Mouse (Mus musculus): ENCODE results near the gene Rfx2. TPM values are rescaled to one million over a fixed set of nuclear protein-coding genes. Genes with fewer than 3 reads are reported as not detected.
A peak's percentile ranks its signal among the peaks of the same experiment; 100 is the strongest.

Rfx2 gene
- polyA plus RNA-seq, 3 experiments from 2014 or later = 0.62 to 3.3 (median 1.5) TPM

DNA sequence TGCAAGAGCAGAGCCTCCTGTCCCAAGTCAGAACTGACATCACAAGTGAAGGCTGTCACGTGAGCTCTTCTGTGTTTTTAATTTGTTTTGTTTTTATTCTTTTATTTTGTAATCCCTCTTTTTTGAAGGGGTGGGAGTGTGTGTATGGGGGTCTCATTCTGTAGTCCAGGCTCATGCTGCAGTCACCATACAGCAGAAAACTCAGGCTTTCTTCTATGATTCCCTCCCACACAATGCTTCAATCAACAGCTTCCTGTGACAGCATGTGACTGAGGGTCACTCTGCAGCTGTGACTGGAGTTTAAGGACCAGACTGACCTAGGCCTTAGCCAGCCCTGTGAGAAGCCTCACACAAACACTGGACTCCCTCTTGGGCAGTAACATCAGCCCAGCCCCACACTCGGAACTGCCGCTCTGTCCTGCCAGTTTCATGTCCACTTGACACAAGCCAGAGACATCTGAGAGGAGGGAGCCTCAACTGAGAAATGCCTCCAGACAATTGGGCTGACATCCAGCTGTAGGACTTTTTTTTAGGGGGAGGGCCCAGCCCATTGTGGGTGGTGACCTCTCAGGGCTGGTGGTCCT, 51.9 kb downstream of the Rfx2 start:
- ATAC-seq = no peak

DNA sequence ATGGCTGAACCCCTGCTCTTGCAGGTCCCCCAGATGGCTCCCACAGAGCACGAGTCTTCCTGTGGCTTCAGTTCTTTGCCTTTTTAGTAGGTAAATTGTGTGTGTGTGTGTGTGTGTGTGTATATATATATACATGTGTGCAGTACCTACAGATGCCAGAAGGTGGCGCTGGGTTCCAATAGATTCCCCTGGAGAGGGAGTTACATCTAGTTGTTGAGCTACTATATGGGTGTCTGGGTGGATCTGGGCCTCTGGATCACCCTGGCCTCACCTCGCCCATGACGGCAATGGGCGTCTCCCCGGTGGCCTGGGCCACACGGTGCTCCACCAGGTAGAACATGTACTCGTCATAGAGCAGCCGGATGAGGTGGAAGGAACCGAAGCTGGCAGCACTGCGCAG, 53.2 kb downstream of the Rfx2 start:
- ATAC-seq = no peak

DNA sequence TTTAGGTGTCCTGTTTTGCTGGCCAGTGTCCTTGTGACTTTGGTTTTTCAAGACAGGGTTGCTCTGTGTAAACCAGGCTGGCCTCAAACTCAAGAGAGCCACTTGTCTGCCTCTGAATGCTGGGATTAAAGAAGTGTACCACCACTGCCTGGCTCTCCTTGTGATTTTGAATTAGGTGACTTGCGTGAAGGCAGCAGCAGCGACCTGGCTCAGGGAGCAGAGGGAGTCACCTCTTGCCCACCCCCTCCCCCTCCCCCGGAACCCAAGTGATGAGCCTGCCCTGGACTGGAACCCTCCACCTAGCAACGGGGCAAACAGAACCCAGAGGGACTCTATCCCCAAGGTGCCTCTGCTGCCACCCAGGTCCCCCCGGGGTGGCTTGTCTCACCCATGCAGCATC, 60.9 kb downstream of the Rfx2 start, which contains the start of gene Prr22:
Gene Prr22, plus strand, starts transcription at position 301 of the 400 bp plus-strand sequence.
- no peak for ATAC-seq

- ATAC-seq = no peak
Observed at GRCm38 (mm10) chr17:56768941-56769340, 61.9 kb downstream of the Rfx2 start.

DNA sequence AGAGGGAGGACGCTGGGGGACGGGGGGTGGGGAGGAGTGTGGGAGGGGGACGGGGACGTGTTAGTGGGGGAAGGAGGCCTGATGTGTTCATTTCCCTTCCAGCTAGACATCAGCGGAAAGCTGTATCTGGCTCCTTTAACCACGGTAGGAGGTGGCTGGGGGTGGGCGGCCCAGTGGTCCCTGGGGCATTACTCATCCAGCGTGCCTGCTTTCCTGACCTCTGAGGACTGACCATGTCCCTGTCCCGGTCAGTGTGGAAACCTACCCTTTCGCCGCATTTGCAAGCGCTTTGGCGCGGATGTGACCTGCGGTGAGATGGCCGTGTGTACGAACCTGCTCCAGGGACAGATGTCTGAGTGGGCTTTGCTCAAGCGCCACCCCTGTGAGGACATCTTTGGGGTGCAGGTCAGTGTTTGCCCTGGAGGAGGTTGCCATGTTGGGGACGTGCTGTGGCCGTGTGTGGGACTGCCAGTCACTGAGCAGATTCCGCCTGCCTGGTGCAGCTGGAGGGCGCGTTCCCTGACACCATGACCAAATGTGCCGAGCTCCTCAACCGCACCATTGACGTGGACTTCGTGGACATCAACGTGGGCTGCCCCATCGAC, 63.2 kb downstream of the Rfx2 start:
- ATAC-seq = no peak

- ATAC-seq = no peak
Observed at GRCm38 (mm10) chr17:56766631-56767405, 64.0 kb downstream of the Rfx2 start.

- no peak for ATAC-seq
Observed at GRCm38 (mm10) chr17:56765431-56765830, 65.4 kb downstream of the Rfx2 start.

DNA sequence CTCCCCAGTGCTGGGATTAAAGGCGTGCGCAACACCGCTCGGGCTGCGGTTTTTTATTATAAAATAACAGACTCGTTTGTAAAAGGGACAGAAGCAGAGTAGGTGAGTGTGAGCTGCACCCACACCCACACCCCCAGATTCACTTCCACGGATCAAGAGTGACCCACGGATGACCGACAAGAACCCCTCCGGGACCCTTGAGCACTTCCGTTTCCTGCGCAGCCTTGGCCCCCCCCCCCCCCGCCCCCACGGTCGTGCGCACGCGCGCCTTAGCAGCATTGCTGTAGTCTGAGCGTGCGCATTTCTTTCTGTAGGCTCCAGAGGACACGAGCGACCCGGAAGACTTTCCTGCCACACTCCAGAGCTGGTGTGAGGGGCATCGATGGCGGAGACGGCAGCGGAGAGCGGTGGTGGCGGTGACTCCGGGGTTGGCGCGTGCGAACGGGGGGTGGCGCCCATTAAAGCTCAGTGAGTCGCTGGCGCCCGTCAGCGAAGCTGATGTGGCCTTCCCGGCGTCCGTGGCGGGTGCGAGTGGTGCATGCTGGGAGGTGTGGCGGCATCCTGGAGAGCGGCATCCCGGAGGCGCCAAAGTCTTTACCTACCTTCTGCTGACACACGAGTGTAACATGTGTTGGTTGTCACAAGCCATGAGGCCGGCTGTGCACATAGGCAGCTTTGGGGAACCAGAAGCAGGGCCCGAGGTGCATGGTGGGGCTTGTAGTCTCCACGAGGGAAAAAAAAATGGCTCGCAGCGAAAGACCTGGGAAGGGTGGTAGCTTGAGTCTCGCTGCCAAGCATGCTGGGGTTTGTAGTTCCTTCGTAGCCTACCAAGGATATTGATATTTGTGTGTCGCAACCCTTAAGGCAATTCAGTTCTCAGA, 66.1 kb downstream of the Rfx2 start, which contains the start of gene Dus3l:
Gene Dus3l, plus strand, starts transcription at position 284 of the 881 bp plus-strand sequence.
- peak; percentile 85 for ATAC-seq

GRCm38 (mm10) chr17:56763741-56764250, 67.0 kb downstream of the Rfx2 start:
- ATAC-seq = no peak

GRCm38 (mm10) chr17:56762769-56763731, 67.8 kb downstream of the Rfx2 start:
- ATAC-seq = peak; percentile 25

GRCm38 (mm10) chr17:56761991-56762410, 68.8 kb downstream of the Rfx2 start:
- ATAC-seq = peak; percentile 36

DNA sequence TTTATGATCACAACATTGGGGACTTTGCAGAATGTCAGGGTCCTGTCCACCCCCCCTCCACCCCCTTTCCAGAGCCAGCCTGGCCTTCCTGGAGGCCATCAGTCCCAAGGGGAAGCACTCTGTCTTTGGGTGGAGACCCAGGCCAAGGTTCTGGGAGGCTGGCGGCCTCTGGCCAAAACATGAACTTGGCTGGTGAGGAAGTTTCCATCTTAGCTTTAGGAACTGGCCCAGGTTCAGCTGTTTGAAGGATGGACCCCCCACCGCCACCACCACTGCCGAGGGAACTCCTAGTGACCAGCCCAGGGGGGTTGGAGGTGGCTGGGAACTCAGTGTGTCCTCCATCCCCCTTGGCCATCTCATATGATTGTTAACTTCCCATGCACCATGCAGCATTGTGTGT, 69.7 kb downstream of the Rfx2 start:
- ATAC-seq = no peak

DNA sequence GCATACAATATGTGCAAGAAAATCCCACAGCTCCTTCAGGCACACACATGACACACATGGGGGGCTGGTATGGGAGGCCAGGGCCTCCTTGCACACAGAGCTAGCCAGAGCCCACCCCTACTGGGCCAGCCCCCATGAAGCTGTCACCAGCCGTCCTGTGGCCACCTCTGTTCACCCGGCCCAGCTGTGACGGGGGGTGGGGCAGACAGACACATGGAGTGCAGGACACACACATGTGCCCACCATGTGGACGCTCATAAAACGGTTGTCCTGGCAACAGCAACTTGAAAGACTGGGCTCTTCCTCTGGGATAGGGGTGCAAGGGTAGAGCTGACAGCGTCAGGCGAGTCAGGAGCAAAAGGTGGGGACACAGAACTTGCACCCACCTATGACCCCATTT, 71.6 kb downstream of the Rfx2 start:
- ATAC-seq = no peak

- ATAC-seq = no peak
Observed at GRCm38 (mm10) chr17:56758132-56758531, 72.7 kb downstream of the Rfx2 start.

DNA sequence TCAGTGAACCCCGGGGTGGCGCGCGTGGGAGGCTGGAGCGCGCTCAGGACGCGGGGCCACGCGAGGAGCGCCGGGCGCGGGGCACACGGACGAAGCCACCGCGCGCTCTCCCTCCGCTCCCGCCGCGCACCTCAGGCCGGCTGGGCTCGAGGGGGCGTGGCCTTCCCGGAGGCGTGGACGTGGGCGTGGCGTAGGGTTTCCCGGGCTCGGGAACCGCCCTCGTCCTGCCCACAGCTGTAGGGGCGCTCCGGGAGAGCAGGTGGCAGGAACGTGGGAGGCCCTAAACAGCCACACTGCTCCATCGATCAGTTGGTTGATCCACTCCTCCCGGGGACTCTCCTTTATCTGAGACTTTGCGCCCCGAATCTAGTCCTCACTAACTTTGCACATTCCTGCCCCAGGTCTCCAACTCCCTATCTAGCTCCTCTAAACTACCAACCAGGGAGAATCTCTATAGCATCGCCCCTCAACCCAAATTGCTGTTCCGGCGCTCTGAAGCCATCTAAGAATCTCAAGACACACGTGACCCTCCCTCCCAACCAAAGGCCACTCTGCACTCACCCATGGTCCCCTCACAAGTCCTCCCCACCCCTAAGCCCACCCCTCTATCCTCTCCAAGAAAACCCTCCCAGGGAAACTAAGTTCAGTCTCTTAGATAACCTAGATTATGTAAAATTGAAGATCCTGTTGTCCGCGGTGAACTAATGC, 73.2 kb downstream of the Rfx2 start, which contains the start of gene Nrtn:
Gene Nrtn, minus strand, starts transcription at position 115 of the 708 bp plus-strand sequence.
- ATAC-seq = no peak

- ATAC-seq = no peak
Observed at GRCm38 (mm10) chr17:56756703-56757399, 74.0 kb downstream of the Rfx2 start.

- no peak for ATAC-seq
Observed at GRCm38 (mm10) chr17:56754271-56755185, 76.3 kb downstream of the Rfx2 start.

- no peak for ATAC-seq
Observed at GRCm38 (mm10) chr17:56753452-56753851, 77.4 kb downstream of the Rfx2 start.

Measured in inflammation-experienced regulatory T-cells, adult 6 months (primary cell).